Mouse (Mus musculus): ENCODE results near the gene Prtn3. TPM values are rescaled to one million over a fixed set of nuclear protein-coding genes. Genes with fewer than 3 reads are reported as not detected.

Prtn3 gene
- polyA plus RNA-seq, 1 experiment, result not detected

DNA sequence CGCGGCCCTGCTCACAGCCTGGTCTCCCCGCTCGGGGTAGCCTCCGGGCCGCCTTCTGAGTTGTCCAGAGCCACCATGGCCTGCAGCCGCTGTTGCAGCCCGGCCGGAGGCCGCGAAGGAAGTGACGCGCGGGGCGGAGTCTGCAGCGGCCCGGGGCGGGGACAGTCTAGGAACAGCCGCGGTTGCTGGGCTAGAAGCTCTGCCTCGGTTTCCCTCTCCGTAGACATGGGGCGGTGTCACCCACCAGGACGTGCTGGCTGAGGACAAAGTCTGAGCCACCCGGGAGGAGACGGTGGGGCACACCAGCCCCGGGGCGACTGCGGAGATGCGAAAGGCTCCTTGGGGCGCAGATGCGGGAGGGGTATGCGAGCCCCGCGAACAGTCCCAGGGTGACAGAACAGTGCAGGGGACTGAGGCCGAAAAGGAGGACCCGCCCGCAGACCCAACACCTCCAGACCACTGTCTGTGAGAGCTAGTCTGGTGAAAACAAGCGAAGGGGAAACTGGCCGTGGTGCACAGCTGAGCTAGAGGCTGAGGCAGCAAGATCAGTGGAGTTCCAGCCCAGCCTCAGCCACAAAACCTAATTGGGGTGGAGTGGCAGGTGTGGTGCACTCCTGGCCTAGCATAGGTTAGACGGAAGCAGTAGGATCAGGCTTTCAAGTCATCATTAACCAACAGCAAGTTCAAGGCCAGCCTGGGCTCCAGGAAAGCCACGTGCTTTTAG, 42.7 kb downstream of the Prtn3 start, which contains the start of gene Kiss1r:
Gene Kiss1r (plus strand): TSS at position 164 of the 724 bp plus-strand sequence.
- H3K4me1 ChIP-seq (ENCODE audit: control insufficient read depth, insufficient read depth, low read length), result peaks cover 10% of the 10 kb centered on the region
- peak within 1 kb of the TSS; percentile 44 for H3K27ac ChIP-seq (ENCODE audit: insufficient read depth, low read depth, low read length)
- peak; percentile 54; the same call in 1 of the 2 replicates for TF ChIP-seq POLR2A (IDR thresholded peaks at IDR 0.05; ENCODE audit: borderline replicate concordance, low read depth, low read length)
- no peak for TF ChIP-seq CTCF (IDR thresholded peaks at IDR 0.05; ENCODE audit: low read depth, low read length)
- H3K4me3 ChIP-seq (ENCODE audit: insufficient read depth, low read length), result peak within 1 kb of the TSS; percentile 98

DNA sequence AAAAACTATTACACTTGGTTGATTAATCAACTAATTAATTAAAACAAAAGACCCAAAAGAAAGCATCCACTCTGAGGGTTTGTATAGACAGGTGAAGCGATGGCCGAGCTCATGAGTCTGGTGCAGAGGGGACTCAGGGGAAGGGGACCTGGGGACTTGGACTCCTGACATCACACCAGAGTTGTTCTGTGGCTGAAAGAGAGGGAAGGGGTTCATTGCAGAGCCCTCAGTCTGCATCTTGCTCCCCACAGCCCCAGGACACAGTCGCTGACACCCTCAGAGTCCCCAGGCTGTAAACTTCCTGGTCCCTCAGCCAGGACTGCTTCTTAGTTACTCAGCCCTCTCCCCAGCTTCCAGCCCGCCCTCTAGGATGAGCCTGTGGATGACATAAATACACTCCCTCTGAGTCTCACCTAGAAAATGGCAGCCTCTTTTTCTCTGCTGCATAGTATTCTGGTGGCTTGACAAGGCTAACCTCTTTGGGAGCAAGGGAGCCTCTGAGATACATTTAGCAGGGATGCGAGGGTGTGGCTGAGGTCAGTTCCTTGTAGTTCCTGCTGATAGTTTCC, 43.3 kb downstream of the Prtn3 start:
- Histone ChIP-seq H3K27ac (ENCODE audit: insufficient read depth, low read depth, low read length) (no peak overlapping the region), H3K4me3 (ENCODE audit: insufficient read depth, low read length) (peak overlapping the region; percentile 98; the same call in 1 of the 2 replicates), H3K4me1 (ENCODE audit: control insufficient read depth, insufficient read depth, low read length) (peaks cover 10% of the 10 kb centered on the region)
- TF ChIP-seq POLR2A (IDR thresholded peaks at IDR 0.05; ENCODE audit: borderline replicate concordance, low read depth, low read length) (no peak), CTCF (IDR thresholded peaks at IDR 0.05; ENCODE audit: low read depth, low read length) (no peak)

GRCm38 (mm10) chr10:79918231-79919078, 44.2 kb downstream of the Prtn3 start:
- Histone ChIP-seq H3K27ac (ENCODE audit: insufficient read depth, low read depth, low read length) (no peak overlapping the region), H3K4me3 (ENCODE audit: insufficient read depth, low read length) (no peak overlapping the region), H3K4me1 (ENCODE audit: control insufficient read depth, insufficient read depth, low read length) (peaks cover 14% of the 10 kb centered on the region)
- TF ChIP-seq POLR2A (IDR thresholded peaks at IDR 0.05; ENCODE audit: borderline replicate concordance, low read depth, low read length) (no peak), CTCF (IDR thresholded peaks at IDR 0.05; ENCODE audit: low read depth, low read length) (no peak)

DNA sequence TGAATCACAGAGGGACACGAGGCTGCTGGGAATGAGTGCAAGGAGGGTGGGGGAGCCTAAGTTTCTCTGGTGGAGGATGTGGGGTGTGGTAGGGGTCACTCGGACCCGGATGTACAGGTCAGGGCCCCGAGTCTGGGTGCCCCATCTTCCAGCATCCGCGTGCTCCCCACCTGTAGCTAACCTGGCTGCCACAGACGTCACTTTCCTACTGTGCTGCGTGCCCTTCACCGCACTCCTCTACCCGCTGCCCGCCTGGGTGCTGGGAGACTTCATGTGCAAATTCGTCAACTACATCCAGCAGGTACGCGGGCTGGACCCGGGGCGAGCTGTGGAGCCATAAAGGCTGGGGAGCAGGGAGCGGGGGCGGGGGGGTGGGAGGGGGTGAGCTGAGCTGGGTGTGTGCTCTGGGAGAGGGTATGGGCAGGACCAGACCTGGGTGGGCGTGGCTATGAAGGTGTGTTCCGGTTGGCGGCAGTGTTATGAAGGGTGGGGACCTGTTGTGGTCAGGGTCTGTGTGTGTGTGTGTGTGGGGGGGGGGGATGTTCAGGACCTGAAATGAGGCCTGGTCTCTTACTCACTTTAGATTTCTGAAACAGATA, 45.1 kb downstream of the Prtn3 start:
- Histone ChIP-seq H3K27ac (ENCODE audit: insufficient read depth, low read depth, low read length) (no peak overlapping the region), H3K4me1 (ENCODE audit: control insufficient read depth, insufficient read depth, low read length) (peaks cover 19% of the 10 kb centered on the region), H3K4me3 (ENCODE audit: insufficient read depth, low read length) (no peak overlapping the region)
- TF ChIP-seq POLR2A (IDR thresholded peaks at IDR 0.05; ENCODE audit: borderline replicate concordance, low read depth, low read length) (no peak), CTCF (IDR thresholded peaks at IDR 0.05; ENCODE audit: low read depth, low read length) (no peak)

DNA sequence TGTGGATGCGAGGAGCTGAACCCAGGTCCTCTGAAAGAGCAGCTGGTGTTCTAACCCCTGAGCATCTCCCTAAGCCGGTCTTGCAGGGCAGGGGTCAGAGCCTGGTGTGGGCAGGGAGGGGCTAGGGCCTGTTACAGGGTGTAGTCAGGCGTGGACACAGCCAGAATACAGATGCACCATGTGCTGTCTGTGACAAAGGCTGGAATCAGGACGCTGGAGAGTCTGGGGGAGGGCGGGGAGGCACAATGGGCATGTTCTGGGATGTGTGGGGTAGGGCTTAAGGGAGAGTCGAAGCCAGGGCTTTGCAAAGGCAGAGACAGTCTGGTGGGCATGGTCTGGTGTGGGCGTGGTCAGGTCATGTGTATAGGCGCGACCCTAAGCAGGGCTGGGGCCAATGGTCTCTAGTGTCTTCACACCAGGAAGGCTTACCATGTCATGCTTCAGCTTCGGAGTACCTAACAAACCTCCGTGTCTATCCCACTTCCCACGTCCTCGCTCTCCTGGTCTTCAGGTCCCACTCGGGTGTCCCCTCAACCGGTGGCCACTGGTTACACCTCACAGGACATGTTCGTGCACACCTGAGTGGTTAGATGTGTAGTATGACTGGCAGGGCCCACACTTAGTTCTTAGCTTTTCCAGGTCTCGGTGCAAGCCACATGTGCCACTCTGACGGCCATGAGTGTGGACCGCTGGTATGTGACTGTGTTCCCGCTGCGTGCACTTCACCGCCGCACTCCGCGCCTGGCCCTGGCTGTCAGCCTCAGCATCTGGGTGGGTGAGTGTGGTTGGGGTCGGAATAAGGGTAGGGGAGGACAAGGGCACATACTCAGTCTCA, 46.0 kb downstream of the Prtn3 start:
- Histone ChIP-seq H3K4me1 (ENCODE audit: control insufficient read depth, insufficient read depth, low read length) (peaks cover 17% of the 10 kb centered on the region), H3K27ac (ENCODE audit: insufficient read depth, low read depth, low read length) (no peak overlapping the region), H3K4me3 (ENCODE audit: insufficient read depth, low read length) (no peak overlapping the region)
- no peak for TF ChIP-seq POLR2A (IDR thresholded peaks at IDR 0.05; ENCODE audit: borderline replicate concordance, low read depth, low read length)
- TF ChIP-seq CTCF (IDR thresholded peaks at IDR 0.05; ENCODE audit: low read depth, low read length), result no peak

- no peak within 1 kb of the TSS for H3K4me3 ChIP-seq (ENCODE audit: insufficient read depth, low read length)
- H3K27ac ChIP-seq (ENCODE audit: insufficient read depth, low read depth, low read length), result no peak within 1 kb of the TSS
- peaks cover 14% of the 10 kb centered on the region for H3K4me1 ChIP-seq (ENCODE audit: control insufficient read depth, insufficient read depth, low read length)
- TF ChIP-seq CTCF (IDR thresholded peaks at IDR 0.05; ENCODE audit: low read depth, low read length), result no peak
Observed at GRCm38 (mm10) chr10:79920958-79921535, 46.8 kb downstream of the Prtn3 start, which contains the start of gene R3hdm4. Gene R3hdm4 (minus strand): TSS chr10:79921208.

- TF ChIP-seq POLR2A (IDR thresholded peaks at IDR 0.05; ENCODE audit: borderline replicate concordance, low read depth, low read length) (no peak), CTCF (IDR thresholded peaks at IDR 0.05; ENCODE audit: low read depth, low read length) (no peak)
- Histone ChIP-seq H3K27ac (ENCODE audit: insufficient read depth, low read depth, low read length) (no peak overlapping the region), H3K4me1 (ENCODE audit: control insufficient read depth, insufficient read depth, low read length) (peaks cover 14% of the 10 kb centered on the region), H3K4me3 (ENCODE audit: insufficient read depth, low read length) (no peak overlapping the region)
Observed at GRCm38 (mm10) chr10:79921572-79921971, 47.3 kb downstream of the Prtn3 start.

GRCm38 (mm10) chr10:79924998-79925784, 50.9 kb downstream of the Prtn3 start:
- peaks cover 20% of the 10 kb centered on the region for H3K4me1 ChIP-seq (ENCODE audit: control insufficient read depth, insufficient read depth, low read length)
- TF ChIP-seq POLR2A (IDR thresholded peaks at IDR 0.05; ENCODE audit: borderline replicate concordance, low read depth, low read length) (no peak), CTCF (IDR thresholded peaks at IDR 0.05; ENCODE audit: low read depth, low read length) (peak; percentile 99)
- H3K4me3 ChIP-seq (ENCODE audit: insufficient read depth, low read length), result peak overlapping the region; percentile 77; the same call in 1 of the 2 replicates
- no peak overlapping the region for H3K27ac ChIP-seq (ENCODE audit: insufficient read depth, low read depth, low read length)
